22 mouse cellular contexts compared by ENCODE assay signal in genomic region chr17:30621450-30621849, GRCm38 (mm10). TPM values are rescaled to one million over a fixed set of nuclear protein-coding genes. Genes with fewer than 3 reads are reported as not detected.
DNase-seq lines count a peak whose midpoint lies in the region; ATAC-seq and TF ChIP-seq lines count a peak whose summit lies in the region.
"Had no signal": no experiment of that assay in that cellular context is flagged by ENCODE, and none has a peak within 500 bp of the region (broad histone marks: within the 10 kb centered on the region; RNA-seq: fewer than 3 reads in every experiment).

No protein-coding gene starts in this region.

- no peaks in the 10 kb centered on the region for H3K79me2 ChIP-seq in liver, adult 2 months (ENCODE audit: control insufficient read depth, insufficient read depth, low read length)

- no peaks in the 10 kb centered on the region for H3K27me3 ChIP-seq in liver, adult 2 months (ENCODE audit: control insufficient read depth, insufficient read depth, low read length)
- H3K27me3 ChIP-seq in liver, embryonic 12.5 days (replicated peaks): no peaks in the 10 kb centered on the region
- H3K27me3 ChIP-seq in E14TG2a.4 (ENCODE audit: insufficient read depth, low read length): peaks cover 1% of the 10 kb centered on the region; the same call in 1 of the 2 replicates
- no peaks in the 10 kb centered on the region for H3K27me3 ChIP-seq in ES-Bruce4 (ENCODE audit: control insufficient read depth, insufficient read depth, low read length, poor library complexity, severe bottlenecking)
- H3K27me3 ChIP-seq: liver, embryonic 13.5 days; midbrain, embryonic 15.5 days had no signal

- H3K4me3 ChIP-seq in liver, adult 2 months (ENCODE audit: insufficient read depth, low read depth, low read length): no peak overlapping the region
- no peak overlapping the region for H3K4me3 ChIP-seq in liver, embryonic 12.5 days
- H3K4me3 ChIP-seq in E14TG2a.4 (replicated peaks; ENCODE audit: low read length) (no peak overlapping the region), ES-Bruce4 (ENCODE audit: low read depth, low read length) (no peak overlapping the region)
- H3K4me3 ChIP-seq: hindbrain, embryonic 10.5 days; limb, embryonic 10.5 days; liver, embryonic 13.5 days; midbrain, embryonic 15.5 days; myocyte had no signal

- no peak overlapping the region for H3K27ac ChIP-seq in liver, adult 2 months (replicated peaks; ENCODE audit: insufficient read depth, low read depth, low read length)
- no peak overlapping the region for H3K27ac ChIP-seq in liver, embryonic 12.5 days
- H3K27ac ChIP-seq in ES-Bruce4 (ENCODE audit: insufficient read depth, low read length): no peak overlapping the region
- H3K27ac ChIP-seq: hindbrain, embryonic 10.5 days; hindbrain, postnatal 0 days; limb, embryonic 10.5 days; liver, embryonic 13.5 days; midbrain, embryonic 15.5 days had no signal

- DNase-seq in liver, adult 2 months (ENCODE audit: extremely low read depth, low read depth, low spot score): no peak
- DNase-seq in ZHBTc4 (ENCODE audit: low read depth, low spot score): peak; percentile 89
- no peak for DNase-seq in embryo, embryonic 10 days (ENCODE audit: low spot score)
- DNase-seq in thymus, postnatal 36 days: no peak
- no peak for DNase-seq in layer of hippocampus, adult 9-10 months (ENCODE audit: low spot score)
- DNase-seq: adrenal gland, postnatal 36 days; cerebellum, adult 2 months; cerebellum, postnatal 36 days; kidney, adult 9 months; layer of hippocampus, adult 9-11 months; liver, embryonic 13.5 days; lung, postnatal 10 days; right cerebral cortex, postnatal 4 days; thymus, postnatal 4 days had no signal

- no peak overlapping the region for H3K9ac ChIP-seq in liver, adult 2 months (ENCODE audit: low read depth, low read length)
- H3K9ac ChIP-seq in liver, embryonic 12.5 days: no peak overlapping the region
- H3K9ac ChIP-seq in ES-Bruce4 (ENCODE audit: low read depth, poor library complexity, severe bottlenecking): no peak overlapping the region
- H3K9ac ChIP-seq: liver, embryonic 13.5 days; midbrain, embryonic 15.5 days had no signal

- no peak overlapping the region for H3K4me2 ChIP-seq in liver, embryonic 12.5 days
- H3K4me2 ChIP-seq: liver, embryonic 13.5 days; midbrain, embryonic 15.5 days had no signal

- no peaks in the 10 kb centered on the region for H3K36me3 ChIP-seq in liver, adult 2 months (ENCODE audit: control insufficient read depth, insufficient read depth, low read length)
- H3K36me3 ChIP-seq in liver, embryonic 12.5 days: no peaks in the 10 kb centered on the region
- peaks cover 24% of the 10 kb centered on the region for H3K36me3 ChIP-seq in E14TG2a.4 (ENCODE audit: insufficient read depth, low read length)
- H3K36me3 ChIP-seq in ES-Bruce4 (ENCODE audit: control insufficient read depth, insufficient read depth, low read length, poor library complexity, severe bottlenecking): no peaks in the 10 kb centered on the region; the same call in 1 of the 2 replicates
- H3K36me3 ChIP-seq: hindbrain, embryonic 10.5 days; limb, embryonic 10.5 days; liver, embryonic 13.5 days; midbrain, embryonic 15.5 days had no signal

- peak; percentile 26; the same call in 1 of the 2 replicates for TF ChIP-seq CTCF in liver, adult 2 months (IDR thresholded peaks at IDR 0.05; ENCODE audit: low read depth, low read length)
- TF ChIP-seq CTCF in E14TG2a.4 (conservative IDR thresholded peaks at IDR 0.05; ENCODE audit: low read length): peak; percentile 97
- TF ChIP-seq CTCF in ES-Bruce4 (IDR thresholded peaks at IDR 0.05; ENCODE audit: low read depth, low read length): peak; percentile 34

- no peak for ATAC-seq in liver, embryonic 12.5 days
- ATAC-seq: hindbrain, postnatal 0 days; midbrain, embryonic 15.5 days had no signal

- H3K9me3 ChIP-seq in liver, embryonic 12.5 days (replicated peaks): 0 out of 2 replicates have a peak, but pooled peaks cover 4% of the 10 kb centered on the region
- H3K9me3 ChIP-seq in E14TG2a.4 (ENCODE audit: low read length) (peaks cover 15% of the 10 kb centered on the region), ES-Bruce4 (replicated peaks; ENCODE audit: control insufficient read depth, insufficient read depth, low read length, poor library complexity, severe bottlenecking) (no peaks in the 10 kb centered on the region)
- H3K9me3 ChIP-seq: hindbrain, embryonic 10.5 days; limb, embryonic 10.5 days; liver, embryonic 13.5 days; midbrain, embryonic 15.5 days had no signal

- TF ChIP-seq EP300 in ES-Bruce4 (IDR thresholded peaks at IDR 0.05; ENCODE audit: insufficient read depth, low read depth, low read length): no peak

- peaks cover 7% of the 10 kb centered on the region for H3K4me1 ChIP-seq in liver, adult 2 months (ENCODE audit: control insufficient read depth, insufficient read depth, low read length)
- H3K4me1 ChIP-seq in liver, embryonic 12.5 days: peaks cover 17% of the 10 kb centered on the region
- H3K4me1 ChIP-seq in E14TG2a.4 (replicated peaks; ENCODE audit: low read depth, low read length): peaks cover 34% of the 10 kb centered on the region
- H3K4me1 ChIP-seq in ES-Bruce4 (ENCODE audit: control insufficient read depth, insufficient read depth, low read length): no peaks in the 10 kb centered on the region
- H3K4me1 ChIP-seq: hindbrain, embryonic 10.5 days; limb, embryonic 10.5 days; midbrain, embryonic 15.5 days had no signal

- TF ChIP-seq POLR2A in liver, adult 2 months (IDR thresholded peaks at IDR 0.05; ENCODE audit: extremely low read depth, insufficient read depth, low read length): no peak
- no peak for TF ChIP-seq POLR2A in ES-Bruce4 (IDR thresholded peaks at IDR 0.05; ENCODE audit: insufficient read depth, low read length)

- WGBS in liver, adult 2 months: 76% methylated on average over 4 of the region's 4 CpGs
- WGBS in liver, embryonic 12.5 days (ENCODE audit: insufficient replicate concordance): 57% methylated on average over 4 of the region's 4 CpGs

RNA-seq across cellular contexts. Expression of gene Dnah8, which starts 2.7 kb away (rescaled TPM):
- total RNA-seq in liver, adult 2 months (2014; rRNA removed): 0.13 and 0.18 TPM in 2 replicates
- 0.15 and 0.20 TPM in 2 replicates for polyA plus RNA-seq in liver, adult 2 months (2012; rRNA removed)
- 2.4 and 3.1 TPM in 2 replicates for polyA plus RNA-seq in liver, embryonic 12.5 days (2016; fragmentation: Nextera tagmentation; extraction: Ambion mirVana)
- polyA plus RNA-seq in ES-Bruce4 (2011; ENCODE audit: insufficient read depth, insufficient read length, low read depth, missing spikeins): 25.8 and 34.7 TPM in 2 replicates

RNA-seq across cellular contexts. Expression of gene Glo1, which starts 5.2 kb away (rescaled TPM):
- total RNA-seq in liver, adult 2 months (2014; rRNA removed): 384 and 388 TPM in 2 replicates
- 229 and 239 TPM in 2 replicates for polyA plus RNA-seq in liver, adult 2 months (2012; rRNA removed)
- 292 and 300 TPM in 2 replicates for polyA plus RNA-seq in liver, embryonic 12.5 days (2016; fragmentation: Nextera tagmentation; extraction: Ambion mirVana)
- 175 and 190 TPM in 2 replicates for polyA plus RNA-seq in ES-Bruce4 (2011; ENCODE audit: insufficient read depth, insufficient read length, low read depth, missing spikeins)

RNA-seq across cellular contexts. Expression of gene Btbd9, which starts 45.2 kb away (rescaled TPM):
- 12.8 and 14.7 TPM in 2 replicates for total RNA-seq in liver, adult 2 months (2014; rRNA removed)
- polyA plus RNA-seq in liver, adult 2 months (2012; rRNA removed): 12.7 and 15.8 TPM in 2 replicates
- 18.9 and 21.6 TPM in 2 replicates for polyA plus RNA-seq in liver, embryonic 12.5 days (2016; fragmentation: Nextera tagmentation; extraction: Ambion mirVana)
- polyA plus RNA-seq in ES-Bruce4 (2011; ENCODE audit: insufficient read depth, insufficient read length, low read depth, missing spikeins): 19.2 and 21.6 TPM in 2 replicates

Comparison
In these comparisons a context has a peak if more than half of its experiments do, and no peak if none do; other contexts are left out.
1. CTCF ChIP-seq: peak in every context shown above with its lines; median percentile 97 in E14TG2a.4; 34 in ES-Bruce4; 26 in liver, adult 2 months.